Mouse (Mus musculus) megakaryocyte, embryonic 14.5 days (primary cell): ENCODE measurements around the gene Cacnb3.

Experiments
- FLI1 ChIP-seq: IDR thresholded peaks from 2 replicates; pipeline ENCODE4 v1.6.1; 2012; ENCODE audit warnings: low read length, inconsistent platforms, mixed read lengths
- GATA1 ChIP-seq: IDR thresholded peaks from 3 replicates; pipeline ENCODE4 v1.6.1; 2012; ENCODE audit warnings: mixed read lengths, low read length, inconsistent platforms, borderline replicate concordance

- TF ChIP-seq GATA1 (no peak), FLI1 (no peak)
Observed at GRCm38 (mm10) chr15:98609331-98610130, 21.1 kb upstream of the Cacnb3 start, which contains the start of gene Adcy6.
